Mouse (Mus musculus): ENCODE data around the gene Gpr12.
A peak's percentile ranks its signal among the peaks of the same experiment; 100 is the strongest.
"Not testable (repeated sequence)": the region's sequence is repeated elsewhere in the genome, so short reads cannot be mapped to it uniquely, and the experiment has no call there.

Gene Gpr12

DNA sequence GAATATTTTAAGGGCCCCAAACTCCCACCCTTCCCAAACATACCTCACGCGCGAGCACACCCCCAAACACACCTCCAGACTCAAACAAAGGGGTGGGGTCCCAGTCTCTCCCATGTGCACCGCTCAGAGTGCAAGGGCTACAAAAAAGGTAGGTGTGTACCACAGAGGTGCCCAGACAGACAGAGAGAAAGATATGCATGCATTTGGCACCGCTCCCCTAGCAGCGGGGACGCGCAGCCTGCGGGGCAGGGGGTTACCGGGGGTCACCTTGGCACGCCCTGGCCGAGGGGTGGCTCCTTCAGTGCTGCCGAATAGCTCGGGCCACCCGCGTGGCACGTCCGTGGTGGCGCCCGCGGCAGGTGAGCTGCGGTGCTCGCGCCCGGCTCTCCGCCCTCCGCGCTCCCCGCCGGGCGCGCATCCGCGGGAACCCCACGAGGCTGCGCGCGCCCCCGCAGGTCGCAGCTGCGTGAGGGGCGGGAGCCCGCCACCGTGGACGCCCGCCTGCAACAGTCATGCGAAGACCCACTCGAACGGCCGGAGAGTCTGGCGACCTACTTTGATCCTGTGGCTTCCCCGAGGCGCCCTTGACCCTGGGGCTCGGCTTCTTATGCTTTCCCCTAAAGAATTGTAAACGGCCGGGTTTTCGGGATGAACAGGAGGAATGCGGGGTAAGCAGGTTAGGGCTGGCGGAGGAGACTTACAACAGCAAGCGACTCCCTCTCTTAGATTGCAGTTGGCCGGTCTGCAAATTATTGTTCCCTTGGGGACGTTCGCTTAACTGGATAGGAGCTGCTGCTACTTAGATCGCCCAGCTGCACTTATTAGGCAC is at the start of gene Gpr12:
TSS of gene Gpr12 (minus strand) at position 762 of the 829 bp plus-strand sequence.
- peak; percentile 67 for DNase-seq

DNA sequence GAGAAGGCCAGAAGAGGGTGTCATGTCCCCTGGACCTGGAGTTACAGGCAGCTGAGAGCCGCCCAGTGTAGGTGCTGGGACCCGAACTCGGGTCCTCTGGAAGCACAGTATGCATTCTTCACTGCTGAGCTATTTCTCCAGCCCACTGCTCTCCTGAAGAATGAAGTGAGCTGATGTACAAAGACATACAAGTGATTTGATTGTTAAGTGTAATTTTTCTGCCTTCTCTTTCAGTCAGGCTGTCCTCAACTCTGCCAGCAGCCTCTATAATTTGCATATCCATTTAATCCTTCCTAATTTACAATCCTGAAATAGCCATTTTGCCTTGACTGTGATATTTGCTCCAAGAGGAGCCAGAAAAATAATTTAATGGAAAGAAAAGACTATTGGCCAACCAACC is 46.6 kb upstream of the Gpr12 start:
- no peak for DNase-seq

DNA sequence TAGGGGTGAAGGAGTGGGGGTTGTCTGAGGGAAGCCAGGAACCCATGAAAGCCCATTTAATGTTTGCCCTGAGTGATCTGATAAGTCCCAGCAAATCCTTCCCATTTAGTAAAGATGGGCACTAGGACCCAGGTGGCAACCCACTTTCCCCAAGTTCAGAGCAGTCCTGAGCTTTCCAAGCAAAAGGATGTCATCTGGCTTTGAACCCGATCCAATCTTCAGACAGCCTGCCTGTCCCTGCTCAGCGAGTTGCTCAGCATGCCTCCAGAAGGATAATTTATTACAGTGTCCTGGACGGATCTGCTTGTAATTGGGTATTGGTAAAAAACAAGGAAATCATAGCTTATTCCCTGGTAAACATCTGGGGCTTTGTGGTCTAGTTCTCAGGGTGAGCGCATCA is 45.9 kb upstream of the Gpr12 start:
- no peak for DNase-seq

DNA sequence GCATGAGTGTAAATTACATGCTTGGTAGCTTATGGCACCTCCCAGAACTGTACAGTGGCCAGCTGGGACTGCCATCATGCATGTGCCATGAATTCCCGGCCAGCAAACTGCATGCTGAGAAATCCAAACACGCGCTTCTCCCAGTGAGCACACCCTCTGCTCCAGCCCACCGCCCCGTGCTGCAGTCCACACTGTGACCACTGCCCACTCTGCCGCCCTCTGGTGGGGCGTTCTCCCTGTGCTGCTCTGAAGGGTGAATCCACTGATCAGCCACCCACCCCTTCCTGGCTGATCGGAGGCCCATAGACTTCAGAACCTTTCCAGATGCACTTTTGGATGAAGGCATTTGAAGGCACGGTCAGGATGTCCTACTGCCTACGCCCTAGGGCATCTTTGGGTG is 44.6 kb upstream of the Gpr12 start:
- DNase-seq: no peak

DNA sequence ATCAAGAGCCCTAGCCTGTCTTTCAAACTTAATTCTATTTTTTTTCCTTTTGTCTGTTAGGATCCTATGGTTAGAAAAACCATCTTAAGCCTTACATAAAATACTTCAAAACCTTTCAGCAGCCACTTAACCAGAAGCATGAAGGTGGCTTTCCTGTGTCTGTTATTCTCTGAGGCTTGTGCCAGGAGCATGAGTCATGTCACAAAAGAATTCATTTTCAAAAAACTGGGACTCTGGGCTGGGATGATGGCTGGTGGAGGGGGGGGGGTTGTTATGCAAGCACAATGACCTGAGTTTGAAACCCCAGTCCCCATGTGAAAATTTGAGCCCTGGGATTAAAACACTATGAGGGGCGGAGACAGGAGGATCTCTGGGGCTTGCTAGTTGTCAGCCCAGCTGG is 43.8 kb upstream of the Gpr12 start:
- no peak for DNase-seq

DNA sequence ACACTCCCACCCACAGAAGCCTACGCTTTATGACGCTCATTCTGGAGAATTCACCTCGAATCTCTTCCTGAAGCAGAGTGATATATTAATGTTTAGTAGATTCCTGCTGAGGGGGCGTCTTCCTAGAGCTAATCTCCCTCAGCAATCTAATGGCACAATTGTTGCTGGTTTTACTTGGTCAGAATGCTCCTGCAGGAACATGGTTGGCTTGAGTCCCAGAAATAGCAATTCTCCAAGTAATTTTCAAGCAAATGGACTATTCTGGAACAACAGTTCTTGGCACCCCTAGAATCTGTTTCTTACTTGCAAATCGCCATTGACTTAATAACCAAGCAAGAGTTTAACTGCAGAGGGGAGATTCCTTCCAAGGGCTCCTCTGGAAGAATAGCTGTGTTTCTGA is 42.9 kb upstream of the Gpr12 start:
- DNase-seq: no peak

DNA sequence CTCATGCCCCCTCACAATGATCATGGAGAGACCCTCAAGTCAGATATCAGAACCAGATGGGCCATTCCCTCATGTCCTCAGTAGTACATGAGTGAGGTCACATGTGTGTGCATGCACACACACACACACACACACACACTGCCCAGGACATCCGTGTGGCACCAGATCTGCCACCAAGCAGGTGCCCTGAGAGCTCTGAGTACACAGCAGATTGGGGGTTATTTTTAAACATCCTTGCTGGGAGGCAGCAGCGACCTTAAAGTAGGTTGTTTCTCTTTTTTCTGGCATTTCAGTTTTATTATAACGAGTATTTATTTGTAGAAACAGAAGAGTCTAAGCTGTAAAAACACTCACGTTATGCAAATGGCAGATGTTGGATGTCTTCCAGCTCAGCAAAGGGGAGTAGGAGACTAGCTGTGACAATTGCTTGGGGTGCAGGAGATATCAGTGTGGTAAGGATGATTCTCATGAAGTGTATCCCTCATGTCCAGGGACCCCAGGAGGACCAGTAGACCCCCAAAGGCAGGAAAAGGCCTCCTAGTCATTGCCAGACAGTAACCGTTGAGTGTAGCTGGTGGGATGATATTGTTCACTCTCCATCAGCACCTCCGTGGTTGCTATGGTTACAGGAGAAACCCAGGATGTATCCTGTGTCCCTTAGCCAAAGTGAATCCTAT is 40.7 kb upstream of the Gpr12 start:
- no peak for DNase-seq

DNA sequence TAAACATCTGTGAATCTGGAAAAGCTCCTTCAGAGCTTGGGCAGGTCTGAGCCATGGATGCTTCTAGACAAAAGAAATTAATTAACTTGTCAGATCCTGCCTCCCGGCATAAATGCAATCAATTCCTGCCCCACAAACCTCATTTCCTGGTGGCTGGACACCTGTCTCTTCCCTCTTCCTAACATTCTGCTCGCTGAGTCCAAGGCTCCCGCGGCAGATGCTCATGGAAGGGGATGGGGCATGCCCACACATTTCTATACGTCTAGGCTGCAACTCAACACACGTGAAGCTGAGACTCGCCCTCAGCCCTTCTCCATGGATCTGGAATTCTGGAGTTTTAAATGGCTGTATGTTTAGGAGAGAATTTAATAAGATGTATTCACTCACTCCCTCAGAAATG is 26.8 kb upstream of the Gpr12 start:
- DNase-seq: peak; percentile 18

DNA sequence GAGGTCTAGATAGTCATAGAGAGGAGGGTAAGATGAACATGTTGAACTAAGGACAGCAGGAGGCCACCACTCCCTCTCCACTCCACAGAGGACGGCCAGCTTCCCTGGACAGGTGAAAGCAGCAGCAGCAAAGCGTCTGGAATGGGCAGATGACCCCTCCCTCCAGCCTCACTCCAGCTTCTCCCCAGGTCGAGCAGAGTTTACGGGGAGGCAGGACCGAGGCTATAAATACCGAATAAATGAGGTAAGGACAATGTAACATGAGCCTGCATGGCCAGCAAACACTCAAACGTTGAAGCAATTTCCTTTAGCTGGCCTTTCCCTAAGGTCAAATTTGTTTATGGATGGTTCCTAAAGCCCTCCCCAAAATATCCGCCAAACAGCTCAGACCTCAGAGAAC is 26.0 kb upstream of the Gpr12 start:
- DNase-seq: peak; percentile 44

DNA sequence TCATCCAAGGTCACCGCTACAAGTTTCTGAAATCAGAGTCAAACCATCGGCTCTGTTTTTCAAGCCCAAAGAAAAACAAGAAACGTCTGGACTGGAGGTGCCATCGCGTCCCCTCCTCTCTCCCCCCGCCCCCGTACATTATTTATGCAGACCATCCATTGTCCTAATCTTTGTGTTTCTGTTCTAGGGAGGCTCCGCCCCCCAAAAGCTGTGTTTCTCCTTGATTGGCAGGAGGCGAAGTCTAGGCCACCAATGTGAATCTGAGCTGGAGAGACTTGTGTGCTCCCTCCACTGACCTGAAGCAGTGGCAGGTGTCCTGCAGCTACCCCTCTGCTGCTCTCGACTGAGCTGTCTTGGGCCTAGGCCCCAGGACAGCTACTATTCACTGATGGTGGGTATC is 24.6 kb upstream of the Gpr12 start:
- peak; percentile 50 for DNase-seq

DNA sequence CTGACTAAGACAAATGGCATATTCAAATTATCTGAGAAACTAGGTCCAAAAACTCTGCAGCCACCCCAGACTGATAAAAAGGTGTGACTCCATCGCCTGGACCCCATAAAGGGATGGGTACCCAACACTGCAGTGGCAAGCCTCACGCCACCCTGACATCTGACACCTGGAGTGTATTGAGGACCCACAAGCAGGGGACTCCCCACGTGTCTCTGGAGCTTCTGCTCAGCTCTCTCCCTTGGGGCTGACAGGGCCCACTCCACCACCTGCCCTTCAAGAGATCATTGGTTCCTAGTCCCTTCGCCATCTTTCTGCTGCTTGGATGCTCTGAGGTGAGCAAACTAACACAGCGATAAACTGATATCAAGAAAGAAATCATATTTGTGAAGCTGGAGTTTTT is 22.8 kb upstream of the Gpr12 start:
- no peak for DNase-seq

DNA sequence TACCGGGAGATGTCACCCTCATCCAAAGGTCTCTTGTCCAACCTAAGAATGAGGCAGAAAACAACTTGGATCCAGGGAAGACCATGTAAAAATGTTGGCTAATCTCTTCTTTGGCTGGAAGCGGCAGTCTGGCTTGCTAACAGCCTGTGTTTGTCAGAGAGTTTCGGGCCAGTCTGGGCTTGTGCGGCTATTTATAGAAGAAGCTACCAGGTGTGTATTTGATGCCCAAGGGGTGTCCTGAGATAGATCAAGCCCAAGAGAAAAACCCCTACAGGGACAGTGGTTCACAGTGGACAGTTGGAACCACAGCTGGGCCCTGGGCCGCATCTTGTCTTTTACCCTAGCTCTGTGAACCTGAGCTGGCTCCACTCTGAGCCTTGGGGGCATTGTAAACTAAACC is 21.9 kb upstream of the Gpr12 start:
- DNase-seq: no peak

DNA sequence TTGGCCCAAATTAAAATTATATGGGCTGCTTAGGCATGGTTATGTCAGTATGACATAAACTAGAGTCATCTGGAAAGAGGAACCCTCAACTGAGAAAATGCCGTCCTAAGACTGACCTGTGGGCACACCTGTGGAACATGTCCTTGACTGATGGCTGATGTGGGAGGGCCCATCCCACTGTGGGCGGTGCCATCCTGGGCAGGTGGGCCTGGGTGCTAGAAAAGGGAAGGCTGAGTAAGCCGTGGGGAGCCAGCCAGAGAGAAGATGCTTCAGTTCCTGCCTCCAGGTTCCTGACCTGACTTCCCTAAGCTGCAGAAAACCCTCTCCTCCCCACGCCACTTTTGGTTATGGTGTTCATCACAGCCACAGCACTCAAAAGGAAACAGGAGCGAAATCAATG is 21.2 kb upstream of the Gpr12 start:
- no peak for DNase-seq

DNA sequence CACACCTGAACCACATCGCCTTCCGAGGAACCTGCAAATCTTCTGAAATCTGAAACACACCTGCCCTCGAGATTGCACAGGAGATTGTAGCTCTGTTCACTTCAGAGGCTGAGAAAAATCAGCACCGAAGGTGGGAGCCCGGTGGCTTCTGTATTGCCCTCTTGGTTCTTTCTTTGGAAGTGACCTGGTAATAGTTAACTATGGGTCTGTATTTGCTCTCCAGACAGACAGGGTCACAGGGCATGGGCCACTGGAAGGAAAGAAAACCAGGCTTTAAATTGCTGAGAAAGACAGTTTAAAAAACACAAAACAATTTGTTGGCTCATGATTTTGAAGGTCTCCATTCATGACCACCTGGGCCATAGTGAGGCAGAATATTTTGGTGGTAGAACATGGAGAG is 14.9 kb upstream of the Gpr12 start:
- DNase-seq: no peak

DNA sequence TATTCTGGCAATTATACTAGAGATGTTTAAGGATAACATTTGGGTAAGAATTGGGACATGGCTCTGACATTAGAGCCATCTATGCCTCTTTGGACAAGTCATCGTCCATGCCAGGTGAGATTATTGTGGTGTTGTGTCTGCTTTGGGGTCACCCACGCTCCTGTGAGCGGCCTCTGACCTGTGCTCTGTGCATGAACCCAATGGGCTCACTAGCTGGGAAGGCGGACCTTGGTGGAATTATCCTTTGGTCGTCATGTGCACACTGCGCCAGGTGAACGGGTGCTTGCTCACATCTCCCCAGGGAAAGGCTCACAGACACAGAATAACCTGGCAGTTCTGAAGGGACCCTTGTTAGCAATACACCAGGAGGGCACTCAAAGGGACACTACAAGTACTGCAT is 14.2 kb upstream of the Gpr12 start:
- not testable (repeated sequence) for DNase-seq

DNA sequence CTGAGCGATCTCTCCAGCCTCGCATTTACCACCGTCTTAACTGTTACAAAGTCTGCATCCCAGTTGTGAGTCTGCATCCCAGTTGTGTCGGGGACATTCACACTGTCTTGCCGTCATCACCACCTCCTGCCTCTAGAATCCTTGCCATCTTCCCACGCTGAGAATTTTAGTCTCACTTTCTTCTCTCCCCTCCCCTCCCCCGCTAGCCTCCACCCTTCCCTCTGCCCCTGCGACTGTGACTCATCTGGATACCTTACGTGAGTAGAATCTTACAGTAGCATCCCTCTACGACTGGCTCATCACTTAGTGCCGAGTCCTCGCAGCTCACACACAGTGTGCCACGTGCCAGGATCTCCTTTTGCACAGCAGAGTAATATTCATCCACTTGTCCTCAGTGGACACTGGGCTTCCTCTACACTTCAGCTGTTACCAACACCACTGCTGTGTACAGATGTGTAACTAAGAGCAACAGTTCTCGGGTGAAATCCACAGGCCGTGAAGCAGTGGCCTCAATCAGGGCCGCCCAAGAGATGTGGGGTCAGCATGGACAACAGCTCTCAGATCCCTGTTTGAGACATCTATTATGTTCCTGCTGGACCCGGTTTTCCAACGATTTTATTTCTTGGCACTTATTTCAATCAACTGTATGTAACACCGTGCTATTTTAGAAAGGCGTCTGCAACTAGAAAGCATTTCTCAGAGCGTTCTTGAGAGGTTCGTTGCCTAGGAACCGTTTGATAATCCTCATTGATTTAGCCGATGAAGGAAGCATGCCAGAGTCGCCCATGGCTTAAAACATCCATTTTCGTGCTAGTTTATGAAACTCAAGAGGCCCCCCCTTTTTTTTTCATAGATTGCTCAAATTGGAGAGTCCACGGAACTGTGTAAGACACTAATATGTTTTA is 13.4 kb upstream of the Gpr12 start:
- DNase-seq: no peak

DNA sequence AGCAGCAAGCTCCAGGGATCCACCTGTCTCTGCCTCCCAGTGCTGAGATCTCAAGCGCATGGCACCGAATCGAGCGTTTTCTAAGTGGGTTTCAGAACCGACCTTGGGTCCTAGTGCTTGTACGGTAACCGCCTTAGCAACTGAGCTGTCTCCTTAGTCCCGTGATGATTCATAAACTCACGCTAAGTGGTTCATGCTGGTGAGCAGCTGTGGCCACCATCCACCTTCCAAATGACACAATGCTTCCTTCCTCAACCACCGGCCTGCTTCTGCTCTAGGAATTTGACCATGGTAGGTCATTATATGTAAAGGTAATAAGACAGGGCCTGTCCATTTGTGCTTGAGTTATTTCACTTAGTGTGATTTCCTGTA is 12.4 kb upstream of the Gpr12 start:
- no peak for DNase-seq

DNA sequence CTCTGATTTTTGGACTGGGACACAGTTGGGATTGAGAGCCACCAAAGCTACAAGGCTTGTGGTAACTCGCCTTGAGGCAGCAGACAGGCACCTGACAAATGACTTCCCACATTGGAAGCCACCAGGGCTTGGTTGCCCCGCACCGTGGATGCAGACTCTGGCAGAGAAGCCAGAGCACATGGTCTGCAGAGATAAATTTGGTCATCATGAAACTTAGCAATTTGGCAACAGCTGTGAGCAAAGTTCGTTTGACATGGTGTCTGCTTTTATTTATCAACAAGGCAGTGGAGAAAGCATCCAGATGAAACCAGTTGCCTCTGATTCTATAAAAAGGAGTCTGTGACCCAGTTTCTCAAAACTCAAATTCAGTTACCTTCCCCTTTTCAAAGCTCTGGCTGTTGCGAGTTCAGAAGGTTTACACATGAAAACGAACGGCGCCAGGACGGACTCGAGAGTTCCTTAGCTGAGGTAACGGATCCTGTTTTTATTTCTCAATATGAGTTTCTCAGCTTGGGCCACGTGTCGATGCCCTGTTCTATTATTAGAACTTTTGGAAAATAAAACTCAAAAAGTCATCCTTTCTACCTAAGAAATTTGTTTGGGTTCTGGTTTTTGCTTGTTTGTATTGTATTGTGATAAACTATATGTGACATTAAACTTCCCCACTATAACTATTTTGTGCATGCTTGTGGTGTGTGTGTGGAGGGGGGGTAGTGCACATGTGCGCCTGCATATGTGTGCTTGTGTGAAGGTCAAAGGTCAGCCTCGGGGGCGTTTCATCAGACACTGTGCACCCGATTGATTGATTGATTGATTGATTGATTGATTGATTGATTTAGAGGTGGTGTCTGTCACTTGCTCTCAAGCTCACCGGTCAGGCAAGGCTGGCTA is 11.8 kb upstream of the Gpr12 start:
- no peak for DNase-seq

DNA sequence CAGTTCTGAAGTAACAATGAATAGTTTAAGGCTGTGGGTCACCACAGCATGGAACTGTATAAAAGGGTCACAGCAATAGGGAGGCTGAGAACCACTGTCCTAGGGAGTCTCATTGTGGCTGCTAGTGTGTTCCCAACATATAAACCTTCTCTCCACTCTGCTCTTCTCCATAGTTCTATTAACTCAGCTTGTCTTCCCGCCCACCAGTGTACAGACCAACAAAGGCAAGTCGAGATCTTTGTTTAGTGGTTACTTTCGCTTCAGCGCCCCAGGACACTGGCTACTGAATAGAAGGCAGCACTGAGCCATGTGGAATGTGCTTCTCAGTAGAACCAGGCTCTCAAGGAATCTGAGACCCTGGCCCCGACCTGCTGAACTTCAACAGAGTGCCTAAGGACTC is 7.5 kb upstream of the Gpr12 start:
- peak; percentile 71 for DNase-seq

DNA sequence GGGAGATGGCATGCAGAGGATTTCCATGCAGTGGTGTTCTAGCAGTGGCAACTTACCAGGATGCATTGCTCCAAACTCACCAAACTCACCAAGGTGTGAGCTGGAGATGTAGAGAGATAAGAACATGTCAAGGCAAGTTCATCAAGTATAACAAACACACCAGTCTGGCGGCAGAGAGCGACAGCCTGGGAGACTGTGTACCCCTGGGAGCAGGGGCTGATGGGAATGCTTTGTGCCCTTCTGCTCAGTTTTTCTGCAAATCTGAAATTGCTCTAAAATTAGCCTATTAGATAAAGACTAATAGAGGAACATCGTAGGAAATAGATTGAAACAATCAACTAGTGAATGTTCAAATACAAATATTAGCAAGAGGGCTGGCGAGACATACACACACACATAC is 6.6 kb upstream of the Gpr12 start:
- no peak for DNase-seq

DNA sequence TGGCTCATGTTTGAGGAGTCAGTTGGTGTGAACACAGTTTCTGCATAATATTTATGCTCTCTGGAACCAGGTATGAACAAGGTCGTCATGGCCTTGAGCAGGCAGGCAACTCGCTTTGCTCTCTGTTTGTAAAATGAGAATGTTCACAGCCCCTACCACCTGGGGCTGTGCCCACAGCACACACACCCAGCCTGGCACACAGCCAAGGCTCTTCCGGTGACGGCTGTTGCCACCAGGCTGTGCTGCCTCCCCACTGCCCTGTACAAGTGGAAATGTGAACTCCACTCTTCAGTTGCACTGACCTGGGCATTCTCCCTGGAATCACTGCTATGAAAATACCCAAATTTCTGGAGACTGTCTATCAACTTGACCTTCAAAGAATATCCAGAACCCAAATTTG is 5.9 kb upstream of the Gpr12 start:
- no peak for DNase-seq

DNA sequence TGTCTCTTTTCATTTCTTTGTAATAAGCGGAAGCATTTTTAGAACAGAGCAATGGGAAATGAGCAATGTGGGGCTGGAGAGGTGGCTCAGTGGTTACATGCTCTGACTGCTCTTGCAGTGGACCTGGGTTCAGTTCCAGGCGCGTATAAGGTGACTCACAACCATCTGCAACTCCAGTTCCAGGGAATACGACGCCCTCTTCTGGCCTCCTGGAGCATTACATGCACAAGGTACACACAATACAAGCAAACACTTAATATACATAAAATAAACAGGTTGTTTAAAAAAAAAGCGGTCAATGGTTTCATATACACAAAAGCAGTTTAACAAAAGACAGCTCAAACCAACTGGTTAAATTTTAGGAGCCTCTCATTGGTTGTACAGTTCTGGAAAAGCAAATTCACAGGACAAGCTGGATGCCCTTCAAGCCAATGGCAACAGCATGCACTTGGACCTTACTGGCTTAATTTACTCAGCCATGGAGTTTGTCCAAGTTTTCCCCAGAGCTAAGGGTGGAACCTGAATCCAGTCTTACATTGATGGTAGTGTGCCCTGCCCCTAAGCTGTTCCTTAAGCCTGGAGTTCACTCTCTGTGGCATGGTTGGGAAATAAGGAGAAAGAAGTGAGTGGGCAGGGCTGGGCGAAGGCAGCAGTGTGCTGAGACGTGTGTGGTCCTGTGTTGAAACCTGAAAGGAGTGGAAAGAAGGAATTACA is 1.5 kb upstream of the Gpr12 start:
- DNase-seq: no peak
